Mouse (Mus musculus) CH12.LX (cell line): ENCODE measurements around the gene Tgif2. TPM values are rescaled to one million over a fixed set of nuclear protein-coding genes. Genes with fewer than 3 reads are reported as not detected.

Experiments used
- DNase-seq: peaks from one replicate; pipeline ENCODE4 v3.0.0-alpha.2; 2013; ENCODE audit errors: extremely low read depth
- H3K27ac ChIP-seq: 2 replicates; pipeline ENCODE4 v1.5.1; 2012; ENCODE audit warnings: low read depth, mild to moderate bottlenecking, control low read depth, moderate library complexity; ENCODE audit not compliant: insufficient read depth
- H3K27me3 ChIP-seq: replicated peaks from 2 replicates; pipeline ENCODE3; 2012; ENCODE audit warnings: inconsistent platforms
- H3K36me3 ChIP-seq, 2 experiments: replicated peaks in 1 of 2; 2 replicates each; pipeline versions ENCODE3 to v1.6.1; 2012; ENCODE audit warnings: inconsistent platforms in 1 of 2, low read length in 1 of 2, mild to moderate bottlenecking in 1 of 2, mixed read lengths in 1 of 2, moderate library complexity in 1 of 2; ENCODE audit not compliant: control insufficient read depth in 1 of 2, insufficient read depth in 1 of 2
- H3K4me1 ChIP-seq, 2 experiments: 2 replicates each; pipeline ENCODE4 v1.6.1; 2012; ENCODE audit warnings: inconsistent platforms in 1 of 2, moderate library complexity in 1 of 2; ENCODE audit not compliant: insufficient read depth in 2 of 2, control insufficient read depth in 1 of 2
- H3K4me2 ChIP-seq: 2 replicates; pipeline ENCODE4 v1.6.1; 2012; ENCODE audit warnings: low read depth, mild to moderate bottlenecking, control low read depth; ENCODE audit not compliant: poor library complexity, insufficient read depth, severe bottlenecking
- H3K4me3 ChIP-seq, 3 experiments: fragments of 150-350 bp in 1 of 3; sonication (generic) in 1 of 3; replicated peaks in 1 of 3; 2 replicates each; pipeline versions ENCODE3 to v1.5.1; 2011 to 2012; ENCODE audit warnings: low read depth in 2 of 3, low read length in 2 of 3, mild to moderate bottlenecking in 2 of 3, moderate library complexity in 2 of 3, control low read depth in 1 of 3, improper control_type of control experiment in 1 of 3, inconsistent platforms in 1 of 3, mixed read lengths in 1 of 3; ENCODE audit not compliant: poor library complexity in 1 of 3
- H3K79me2 ChIP-seq: replicated peaks from 2 replicates; pipeline ENCODE4 v1.6.1; 2012; ENCODE audit warnings: mild to moderate bottlenecking, moderate library complexity; ENCODE audit not compliant: control insufficient read depth, poor library complexity, insufficient read depth, severe bottlenecking; ENCODE audit errors: extremely low read depth
- H3K9ac ChIP-seq: 2 replicates; pipeline ENCODE4 v1.6.1; 2012; ENCODE audit warnings: low read depth, mild to moderate bottlenecking, control low read depth, moderate library complexity; ENCODE audit not compliant: insufficient read depth
- H3K9me3 ChIP-seq: replicated peaks from 2 replicates; pipeline ENCODE3; 2012; ENCODE audit warnings: low read length, inconsistent platforms, mixed read lengths
- BHLHE40 ChIP-seq: IDR thresholded peaks from 2 replicates; pipeline ENCODE4 v1.6.1; 2011; ENCODE audit warnings: mild to moderate bottlenecking, low read depth, low read length, improper control_type of control experiment
- CHD1 ChIP-seq: IDR thresholded peaks from 2 replicates; pipeline ENCODE4 v1.6.1; 2012; ENCODE audit warnings: low read depth, low read length, improper control_type of control experiment, inconsistent platforms
- CHD2 ChIP-seq: IDR thresholded peaks from 2 replicates; pipeline ENCODE4 v1.6.1; 2011; ENCODE audit warnings: low read length, improper control_type of control experiment
- CTCF ChIP-seq, 2 experiments: IDR thresholded peaks in 1 of 2; conservative IDR thresholded peaks in 1 of 2; 2 replicates each; pipeline ENCODE4 v1.5.1; 2011 to 2012; ENCODE audit warnings: low read depth in 2 of 2, low read length in 2 of 2, improper control_type of control experiment in 1 of 2, inconsistent platforms in 1 of 2, mild to moderate bottlenecking in 1 of 2, moderate library complexity in 1 of 2
- E2F4 ChIP-seq: IDR thresholded peaks from 2 replicates; pipeline ENCODE4 v1.6.1; 2011; ENCODE audit warnings: low read depth, low read length, improper control_type of control experiment; ENCODE audit not compliant: insufficient replicate concordance
- ELF1 ChIP-seq: IDR thresholded peaks from 2 replicates; pipeline ENCODE4 v1.6.1; 2014; ENCODE audit warnings: low read depth, mild to moderate bottlenecking, inconsistent platforms, low read length, improper control_type of control experiment
- EP300 ChIP-seq: IDR thresholded peaks from 2 replicates; pipeline ENCODE4 v1.6.1; 2011; ENCODE audit warnings: low read length, improper control_type of control experiment
- ETS1 ChIP-seq: conservative IDR thresholded peaks from 2 replicates; pipeline ENCODE4 v1.6.1; 2012; ENCODE audit warnings: low read depth, mild to moderate bottlenecking, inconsistent platforms, low read length, improper control_type of control experiment, moderate library complexity
- GABPA ChIP-seq: IDR thresholded peaks from 2 replicates; pipeline ENCODE4 v1.6.1; 2012; ENCODE audit warnings: low read depth, low read length, improper control_type of control experiment, inconsistent platforms; ENCODE audit not compliant: insufficient replicate concordance
- HCFC1 ChIP-seq: IDR thresholded peaks from 2 replicates; pipeline ENCODE4 v1.6.1; 2012; ENCODE audit warnings: low read depth, mild to moderate bottlenecking, inconsistent platforms, low read length, improper control_type of control experiment
- IRF4 ChIP-seq: IDR thresholded peaks from 2 replicates; pipeline ENCODE4 v1.6.1; 2014; ENCODE audit warnings: low read depth, mild to moderate bottlenecking, inconsistent platforms, low read length, improper control_type of control experiment
- JUN ChIP-seq: IDR thresholded peaks from 2 replicates; pipeline ENCODE4 v1.6.1; 2011; ENCODE audit warnings: low read depth, mild to moderate bottlenecking, low read length, improper control_type of control experiment, moderate library complexity; ENCODE audit not compliant: insufficient read depth
- JUND ChIP-seq: conservative IDR thresholded peaks from 2 replicates; pipeline ENCODE4 v1.6.1; 2011; ENCODE audit warnings: low read depth, low read length, improper control_type of control experiment
- KAT2A ChIP-seq: IDR thresholded peaks from 2 replicates; pipeline ENCODE4 v1.6.1; 2012; ENCODE audit warnings: low read length, improper control_type of control experiment, inconsistent platforms; ENCODE audit not compliant: insufficient replicate concordance
- MAFK ChIP-seq: IDR thresholded peaks from 2 replicates; pipeline ENCODE4 v1.6.1; 2011; ENCODE audit warnings: low read length, improper control_type of control experiment; ENCODE audit not compliant: insufficient replicate concordance
- MAX ChIP-seq: IDR thresholded peaks from 2 replicates; pipeline ENCODE4 v1.6.1; 2011; ENCODE audit warnings: low read length, improper control_type of control experiment
- MAZ ChIP-seq: IDR thresholded peaks from 2 replicates; pipeline ENCODE4 v1.6.1; 2012; ENCODE audit warnings: low read depth, mild to moderate bottlenecking, inconsistent platforms, low read length, improper control_type of control experiment, moderate library complexity
- MEF2A ChIP-seq: IDR thresholded peaks from 2 replicates; pipeline ENCODE4 v1.6.1; 2014; ENCODE audit warnings: low read depth, mild to moderate bottlenecking, inconsistent platforms, low read length, improper control_type of control experiment, borderline replicate concordance
- MXI1 ChIP-seq: IDR thresholded peaks from 2 replicates; pipeline ENCODE4 v1.6.1; 2011; ENCODE audit warnings: mild to moderate bottlenecking, low read depth, low read length, improper control_type of control experiment
- MYC ChIP-seq: IDR thresholded peaks from 2 replicates; pipeline ENCODE4 v1.6.1; 2011; ENCODE audit warnings: low read depth, mild to moderate bottlenecking, improper control_type of control experiment, low read length
- NELFE ChIP-seq: IDR thresholded peaks from 2 replicates; pipeline ENCODE4 v1.6.1; 2011; ENCODE audit warnings: low read depth, low read length, improper control_type of control experiment
- NRF1 ChIP-seq: IDR thresholded peaks from 2 replicates; pipeline ENCODE4 v1.6.1; 2014; ENCODE audit warnings: low read depth, mild to moderate bottlenecking, inconsistent platforms, low read length, improper control_type of control experiment, moderate library complexity
- PAX5 ChIP-seq: IDR thresholded peaks from 2 replicates; pipeline ENCODE4 v1.6.1; 2012; ENCODE audit warnings: low read length, inconsistent platforms, mixed read lengths
- POLR2A ChIP-seq: IDR thresholded peaks from 2 replicates; pipeline ENCODE4 v1.6.1; 2011; ENCODE audit warnings: low read depth, mild to moderate bottlenecking, improper control_type of control experiment, low read length
- POLR2AphosphoS2 ChIP-seq: IDR thresholded peaks from 2 replicates; pipeline ENCODE4 v1.6.1; 2011; ENCODE audit warnings: low read depth, low read length, improper control_type of control experiment
- RAD21 ChIP-seq: IDR thresholded peaks from 2 replicates; pipeline ENCODE4 v1.6.1; 2011; ENCODE audit warnings: low read depth, mild to moderate bottlenecking, low read length, improper control_type of control experiment, moderate library complexity
- RCOR1 ChIP-seq: conservative IDR thresholded peaks from 2 replicates; pipeline ENCODE4 v1.6.1; 2012; ENCODE audit warnings: low read depth, mild to moderate bottlenecking, inconsistent platforms, low read length, improper control_type of control experiment
- SIN3A ChIP-seq: IDR thresholded peaks from 2 replicates; pipeline ENCODE4 v1.6.1; 2012; ENCODE audit warnings: low read length, improper control_type of control experiment, inconsistent platforms
- SMC3 ChIP-seq: IDR thresholded peaks from 2 replicates; pipeline ENCODE4 v1.6.1; 2011; ENCODE audit warnings: low read depth, low read length, improper control_type of control experiment
- TBP ChIP-seq: conservative IDR thresholded peaks from 2 replicates; pipeline ENCODE4 v1.6.1; 2011; ENCODE audit warnings: low read depth, low read length, improper control_type of control experiment
- TCF12 ChIP-seq: IDR thresholded peaks from 2 replicates; pipeline ENCODE4 v1.6.1; 2014; ENCODE audit warnings: low read depth, mild to moderate bottlenecking, inconsistent platforms, low read length, improper control_type of control experiment
- UBTF ChIP-seq: IDR thresholded peaks from 2 replicates; pipeline ENCODE4 v1.6.1; 2012; ENCODE audit warnings: low read depth, mild to moderate bottlenecking, inconsistent platforms, low read length, improper control_type of control experiment, moderate library complexity
- USF1 ChIP-seq: IDR thresholded peaks from 2 replicates; pipeline ENCODE4 v1.6.1; 2014; ENCODE audit warnings: low read depth, mild to moderate bottlenecking, inconsistent platforms, low read length, improper control_type of control experiment
- USF2 ChIP-seq: conservative IDR thresholded peaks from 2 replicates; pipeline ENCODE4 v1.6.1; 2011; ENCODE audit warnings: low read depth, low read length, improper control_type of control experiment
- ZC3H11A ChIP-seq: IDR thresholded peaks from 2 replicates; pipeline ENCODE4 v1.6.1; 2012; ENCODE audit warnings: low read depth, mild to moderate bottlenecking, inconsistent platforms, low read length, improper control_type of control experiment
- ZKSCAN1 ChIP-seq: IDR thresholded peaks from 2 replicates; pipeline ENCODE4 v1.6.1; 2012; ENCODE audit warnings: low read depth, inconsistent platforms, low read length, improper control_type of control experiment, borderline replicate concordance
- ZMIZ1 ChIP-seq: IDR thresholded peaks from 2 replicates; pipeline ENCODE4 v1.6.1; 2012; ENCODE audit warnings: low read depth, mild to moderate bottlenecking, inconsistent platforms, low read length, improper control_type of control experiment
- ZNF384 ChIP-seq: IDR thresholded peaks from 2 replicates; pipeline ENCODE4 v1.6.1; 2012; ENCODE audit warnings: low read depth, low read length, improper control_type of control experiment, inconsistent platforms
- dilution Hi-C: fragments of 300-500 bp; cut with MboI; formaldehyde crosslinking; loops from 2 replicates; pipeline ENCODE4 v1.14.3; 2020; ENCODE audit warnings: low sequenced_read_pairs; ENCODE audit not compliant: extremely low pct_unique_long_range_greater_than_20kb, extremely low pct_ligation_motif_present
- in situ Hi-C: fragments of 300-500 bp; cut with MboI; formaldehyde crosslinking; loops from 3 replicates; pipeline ENCODE4 v1.14.3; 2019; ENCODE audit warnings: low sequenced_read_pairs, low pct_ligation_motif_present, low pct_unique_long_range_greater_than_20kb, mixed read lengths
- polyA plus RNA-seq: library from polyadenylated mRNA; unstranded; fragments of >175 nt; gene quantifications from 2 replicates; pipeline ENCODE4 v1.2.1, GENCODE M21; 2012; ENCODE audit warnings: low read depth; ENCODE audit not compliant: insufficient read length
- total RNA-seq, 2 experiments: library from RNA; depleted of rRNA; stranded (reverse); fragments of 300-350 nt in 1 of 2; fragments of >200 nt in 1 of 2; gene quantifications; 2 replicates each; pipeline ENCODE4 v1.2.3; 2012 to 2014

Gene Tgif2
- total and polyA plus RNA-seq, 3 experiments, result 10.3 to 12.2 (median 11.3) TPM

DNA sequence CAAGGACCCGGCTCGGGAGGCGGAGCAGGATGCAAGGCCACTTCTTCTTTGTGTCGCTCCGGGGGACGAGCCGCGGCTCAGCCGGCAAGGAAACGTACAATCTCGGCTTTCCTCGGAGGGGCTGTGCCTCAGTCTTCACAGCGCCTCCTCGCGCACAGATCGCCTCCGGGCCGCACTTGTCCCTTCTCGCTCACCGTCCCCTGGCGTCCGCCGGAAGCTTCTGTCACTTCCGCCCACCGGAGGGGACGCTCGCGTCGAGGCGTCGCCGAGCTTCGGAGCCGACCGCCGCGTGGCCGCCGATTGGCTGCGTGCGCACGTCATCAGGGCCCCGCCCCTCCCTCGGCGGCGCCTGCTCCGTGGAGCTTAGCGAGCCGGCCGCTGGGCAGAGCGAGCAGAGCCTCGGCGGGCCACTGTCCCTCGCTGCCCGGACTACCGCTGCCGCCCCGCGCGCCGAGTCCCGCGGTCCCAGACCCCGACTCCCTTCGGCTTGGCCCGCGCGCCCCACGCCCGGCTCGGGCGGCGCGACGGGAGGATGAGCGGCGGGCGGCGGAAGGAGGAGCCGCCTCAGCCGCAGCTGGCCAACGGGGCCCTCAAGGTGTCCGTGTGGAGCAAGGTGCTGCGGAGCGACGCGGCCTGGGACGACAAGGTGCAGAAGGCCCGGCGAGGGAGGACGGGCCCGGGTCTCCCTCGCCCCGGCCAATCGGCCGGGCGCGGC, 23.1 kb downstream of the Tgif2 start, which contains the start of gene Rab5if:
Rab5if (plus strand) TSS at position 357 of the 715 bp plus-strand sequence.
- peak; percentile 95 for DNase-seq
- in situ Hi-C loops (no loop called here), dilution Hi-C loops (no loop called here)

DNA sequence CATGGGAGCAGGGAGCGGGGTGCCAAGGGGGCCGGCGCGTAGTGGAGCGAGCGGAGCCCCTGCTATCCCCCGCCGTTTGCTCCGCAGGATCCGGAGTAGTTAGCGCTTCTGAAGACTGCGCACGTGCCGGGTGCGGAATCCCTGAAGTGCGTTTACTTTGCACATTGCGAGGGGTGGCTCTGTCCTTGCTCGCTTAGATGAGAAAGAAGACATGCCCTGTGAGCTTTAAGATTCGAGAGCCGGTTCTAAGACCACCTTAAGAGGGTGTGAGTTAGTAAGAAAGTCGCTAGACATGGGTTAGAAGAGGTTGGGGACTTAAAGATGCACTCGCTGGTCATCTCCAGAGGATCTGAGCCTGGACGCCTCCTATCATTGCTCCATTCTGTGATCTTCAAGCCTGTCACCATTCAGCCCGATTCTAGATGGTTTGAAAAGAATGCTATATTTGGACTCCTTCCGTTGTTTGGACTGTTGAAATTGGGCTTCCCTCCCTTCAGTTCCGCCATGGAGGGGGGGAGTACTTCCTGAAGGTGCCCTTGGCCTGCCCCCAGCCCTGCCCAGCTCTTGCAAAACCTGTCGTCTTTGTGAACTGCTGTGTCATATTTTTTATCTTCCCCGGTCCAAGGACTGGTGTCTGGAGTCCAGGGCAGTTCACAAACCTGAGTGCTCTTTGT, 23.8 kb downstream of the Tgif2 start:
- H3K4me1 ChIP-seq, result peaks cover 3 to 35% of the 10 kb centered on the region in 2 experiments; a peak in 3 of 4 replicates
- DNase-seq, result peak; percentile 57
- dilution Hi-C loops (no loop called here), in situ Hi-C loops (no loop called here)
- H3K27me3 ChIP-seq, result no peaks in the 10 kb centered on the region
- H3K79me2 ChIP-seq, result peaks cover 47% of the 10 kb centered on the region
- peak overlapping the region; percentile 94 to 100 (median 100) for H3K4me3 ChIP-seq
- peak overlapping the region; percentile 80 for H3K9ac ChIP-seq
- H3K27ac ChIP-seq, result peak overlapping the region; percentile 42
- H3K4me2 ChIP-seq, result peak overlapping the region; percentile 82
- peaks cover 19 to 44% of the 10 kb centered on the region in 2 experiments for H3K36me3 ChIP-seq
- H3K9me3 ChIP-seq, result no peaks in the 10 kb centered on the region
- TF ChIP-seq NRF1, result no peak
- no peak for TF ChIP-seq EP300
- 0 out of 2 replicates have a peak, but pooled peaks have one; percentile 36 for TF ChIP-seq ZMIZ1
- TF ChIP-seq E2F4, result no peak
- no peak for TF ChIP-seq TBP
- TF ChIP-seq MAX, result no peak
- no peak for TF ChIP-seq MEF2A
- TF ChIP-seq CHD2, result no peak
- no peak for TF ChIP-seq UBTF
- peak; percentile 56 for TF ChIP-seq BHLHE40
- TF ChIP-seq ZC3H11A, result no peak
- no peak for TF ChIP-seq ETS1
- TF ChIP-seq ZKSCAN1, result no peak
- no peak for TF ChIP-seq PAX5
- TF ChIP-seq POLR2A, result no peak

More for the DNA sequence above, 23.1 kb downstream of the Tgif2 start, which contains the start of gene Rab5if:
- peak within 1 kb of the TSS; percentile 94 to 100 (median 100) for H3K4me3 ChIP-seq
- H3K4me2 ChIP-seq, result peak within 1 kb of the TSS; percentile 83
- TF ChIP-seq TBP, result peak; percentile 60; the same call in 1 of the 2 replicates
- TF ChIP-seq RAD21, result peak; percentile 1
- TF ChIP-seq CHD1, result no peak
- peak; percentile 92; the same call in 1 of the 2 replicates for TF ChIP-seq KAT2A
- TF ChIP-seq ZC3H11A, result no peak
- no peak; the same call in 1 of the 2 replicates for TF ChIP-seq SMC3
- TF ChIP-seq NELFE, result peak; percentile 76
- peak; percentile 93 for TF ChIP-seq ELF1
- no peak for TF ChIP-seq JUND
- no peak; the same call in 1 of the 2 replicates for TF ChIP-seq BHLHE40
- no peak for TF ChIP-seq POLR2AphosphoS2
- peak; percentile 86 for TF ChIP-seq POLR2A
- peak; percentile 79 for TF ChIP-seq ZMIZ1
- TF ChIP-seq MAX, result peak; percentile 81
- no peak for TF ChIP-seq MYC
- peak; percentile 79 for TF ChIP-seq MEF2A
- TF ChIP-seq ZKSCAN1, result no peak
- peak; percentile 95 for TF ChIP-seq UBTF
- peak in 1 of 2 experiments; percentile 64; a peak in 2 of 4 replicates for TF ChIP-seq CTCF (conservative IDR thresholded peaks at IDR 0.05 in 1 of 2, IDR thresholded peaks at IDR 0.05 in 1 of 2; ENCODE audit: low read depth in 2 of 2, low read length in 2 of 2)
- no peak for TF ChIP-seq PAX5
- TF ChIP-seq GABPA, result peak; percentile 43; the same call in 1 of the 2 replicates
- TF ChIP-seq IRF4, result peak; percentile 57; the same call in 1 of the 2 replicates
- peak; percentile 90 for TF ChIP-seq NRF1
- no peak; the same call in 1 of the 2 replicates for TF ChIP-seq ETS1
- TF ChIP-seq HCFC1, result peak; percentile 95
- no peak for TF ChIP-seq MAFK
- no peak for TF ChIP-seq RCOR1
- TF ChIP-seq EP300, result no peak
- TF ChIP-seq USF1, result no peak
- TF ChIP-seq JUN, result no peak
- TF ChIP-seq CHD2, result no peak
- TF ChIP-seq TCF12, result peak; percentile 85
- TF ChIP-seq E2F4, result no peak
- no peak; the same call in 1 of the 2 replicates for TF ChIP-seq MXI1
- peak; percentile 63; the same call in 1 of the 2 replicates for TF ChIP-seq MAZ
- no peak for TF ChIP-seq ZNF384
- no peak for TF ChIP-seq USF2
- peak; percentile 94 for TF ChIP-seq SIN3A
- H3K4me1 ChIP-seq, result peaks cover 8 to 42% of the 10 kb centered on the region in 2 experiments
- peak within 1 kb of the TSS; percentile 80 for H3K9ac ChIP-seq
- peaks cover 18 to 43% of the 10 kb centered on the region in 2 experiments for H3K36me3 ChIP-seq
- H3K79me2 ChIP-seq, result peaks cover 47% of the 10 kb centered on the region
- peak within 1 kb of the TSS; percentile 50 for H3K27ac ChIP-seq
- no peaks in the 10 kb centered on the region for H3K27me3 ChIP-seq
- H3K9me3 ChIP-seq, result no peaks in the 10 kb centered on the region
